Mouse (Mus musculus) lung, postnatal 0 days (tissue): ENCODE results near the gene Grhl3. TPM values are rescaled to one million over a fixed set of nuclear protein-coding genes. Genes with fewer than 3 reads are reported as not detected.

Experiments
- ATAC-seq: fragments of 200-750 bp; cut with Nextera tagmentation; 2 replicates; pipeline ENCODE4 v1.8.0; 2017; ENCODE audit warnings: moderate library complexity
- DNase-seq: peaks from one replicate; pipeline ENCODE4 v3.0.0-alpha.2; 2016; ENCODE audit warnings: low spot score
- H3K27ac ChIP-seq: fragments of 300-500 bp; sonication (generic); 2 replicates; pipeline ENCODE4 v1.5.1; 2014; ENCODE audit warnings: antibody characterized with exemption, mild to moderate bottlenecking, low read length, mixed read lengths
- H3K27me3 ChIP-seq: fragments of 300-500 bp; sonication (generic); replicated peaks from 2 replicates; pipeline ENCODE4 v1.6.1; 2014; ENCODE audit warnings: low read length, mixed read lengths; ENCODE audit not compliant: insufficient read depth
- H3K36me3 ChIP-seq: fragments of 300-500 bp; sonication (generic); 2 replicates; pipeline ENCODE4 v1.6.1; 2014; ENCODE audit warnings: low read length, mixed read lengths; ENCODE audit not compliant: insufficient read depth
- H3K4me1 ChIP-seq: fragments of 300-500 bp; sonication (generic); 2 replicates; pipeline ENCODE4 v1.6.1; 2014; ENCODE audit warnings: antibody characterized with exemption, low read depth, low read length, mixed read lengths; ENCODE audit not compliant: insufficient read depth
- H3K4me2 ChIP-seq: fragments of 300-500 bp; sonication (generic); replicated peaks from 2 replicates; pipeline ENCODE4 v1.6.1; 2014; ENCODE audit warnings: low read depth, mild to moderate bottlenecking, low read length, moderate library complexity, mixed read lengths
- H3K4me3 ChIP-seq: fragments of 300-500 bp; sonication (generic); 2 replicates; pipeline ENCODE4 v1.5.1; 2014; ENCODE audit warnings: low read depth, low read length
- H3K9ac ChIP-seq: fragments of 300-500 bp; sonication (generic); replicated peaks from 2 replicates; pipeline ENCODE4 v1.6.1; 2014; ENCODE audit warnings: low read depth, mild to moderate bottlenecking
- H3K9me3 ChIP-seq: fragments of 300-500 bp; sonication (generic); 2 replicates; pipeline ENCODE4 v1.6.1; 2016; ENCODE audit warnings: low read length, mixed read lengths
- CTCF ChIP-seq: IDR thresholded peaks from 2 replicates; pipeline ENCODE4 v1.5.1; 2016; ENCODE audit warnings: antibody characterized with exemption, mild to moderate bottlenecking
- EP300 ChIP-seq: IDR thresholded peaks from 2 replicates; pipeline ENCODE4 v1.6.1; 2016; ENCODE audit warnings: antibody characterized with exemption, mild to moderate bottlenecking, control low read depth
- WGBS: fragments of 180-500 bp; shearing (Covaris S2); extraction: QIAGEN DNeasy Blood & Tissue Kit; methylation state at CpG from one replicate; pipeline ENCODE4 v1.1.7; 2014; 5-methylcytosine and 5-hydroxymethylcytosine counted together
- polyA plus RNA-seq: library from polyadenylated mRNA; unstranded; fragments of >200 nt; fragmentation: Nextera tagmentation; extraction: Ambion mirVana; gene quantifications from 2 replicates; pipeline ENCODE4 v1.2.1, GENCODE M21; 2015

Gene Grhl3
- polyA plus RNA-seq, 1 experiment from 2014 or later = 1.5 TPM

DNA sequence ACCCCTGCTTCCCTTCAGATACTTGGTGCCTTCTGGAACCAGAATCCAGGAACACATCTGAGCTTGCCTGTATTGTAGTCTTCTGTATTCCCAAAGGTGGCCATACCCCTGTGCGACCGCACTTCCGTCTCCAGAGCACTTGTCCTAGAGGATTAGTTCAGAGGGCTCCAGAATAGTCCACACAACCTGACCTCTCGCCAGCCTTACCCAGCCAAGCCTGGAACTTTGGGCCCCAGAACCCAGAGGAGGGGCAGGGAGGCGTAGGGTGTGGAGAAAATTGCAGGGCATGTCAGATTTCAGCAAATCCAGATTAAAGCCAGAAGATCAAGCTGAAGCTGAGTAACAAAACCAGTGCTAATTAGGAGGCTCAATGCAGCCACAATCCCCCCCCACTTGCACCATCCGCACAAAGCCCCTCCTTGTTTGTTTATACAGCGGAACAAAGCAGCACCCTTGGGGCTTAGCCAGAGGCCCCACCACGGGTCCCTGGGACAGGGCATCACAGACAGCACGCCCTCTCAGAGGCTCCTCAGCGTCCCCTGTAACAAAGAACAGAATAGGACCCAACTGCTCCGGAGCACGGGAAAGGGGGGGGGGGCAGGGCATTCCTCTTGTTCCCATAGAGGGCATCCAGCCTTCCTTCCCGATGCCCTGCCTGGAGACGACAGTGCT, 47.3 kb downstream of the Grhl3 start:
- ATAC-seq = no peak
- DNase-seq = no peak

GRCm38 (mm10) chr4:135525057-135525456, 48.4 kb downstream of the Grhl3 start:
- Histone ChIP-seq H3K9ac (no peak overlapping the region), H3K4me3 (no peak overlapping the region), H3K4me1 (no peaks in the 10 kb centered on the region), H3K9me3 (no peaks in the 10 kb centered on the region), H3K27ac (no peak overlapping the region), H3K36me3 (no peaks in the 10 kb centered on the region), H3K4me2 (no peak overlapping the region), H3K27me3 (no peaks in the 10 kb centered on the region)
- DNase-seq (no peak), ATAC-seq (no peak)
- 59% methylated on average over 12 of the region's 12 CpGs for WGBS
- TF ChIP-seq CTCF (no peak), EP300 (no peak)

More for the DNA sequence above, 47.3 kb downstream of the Grhl3 start:
- H3K9me3 ChIP-seq = no peaks in the 10 kb centered on the region; the same call in 1 of the 2 replicates
- H3K4me1 ChIP-seq = no peaks in the 10 kb centered on the region
- H3K27me3 ChIP-seq = no peaks in the 10 kb centered on the region
- H3K36me3 ChIP-seq = no peaks in the 10 kb centered on the region
- 40% methylated on average over 14 of the region's 14 CpGs for WGBS
- H3K4me2 ChIP-seq = no peak overlapping the region
- no peak for TF ChIP-seq EP300
- TF ChIP-seq CTCF = no peak
- H3K9ac ChIP-seq = no peak overlapping the region
- no peak overlapping the region for H3K27ac ChIP-seq
- H3K4me3 ChIP-seq = no peak overlapping the region

- no peak for DNase-seq
- no peak overlapping the region for H3K27ac ChIP-seq
- H3K27me3 ChIP-seq = no peaks in the 10 kb centered on the region
- TF ChIP-seq CTCF (no peak), EP300 (no peak)
- H3K9ac ChIP-seq = no peak overlapping the region
- ATAC-seq = no peak
- H3K4me3 ChIP-seq = no peak overlapping the region
- H3K4me2 ChIP-seq = no peak overlapping the region
- no peaks in the 10 kb centered on the region for H3K4me1 ChIP-seq
- H3K36me3 ChIP-seq = no peaks in the 10 kb centered on the region
- no peaks in the 10 kb centered on the region for H3K9me3 ChIP-seq
- WGBS = 15% methylated on average over 4 of the region's 7 CpGs
Measured at GRCm38 (mm10) chr4:135523939-135524338, 49.5 kb downstream of the Grhl3 start.

DNA sequence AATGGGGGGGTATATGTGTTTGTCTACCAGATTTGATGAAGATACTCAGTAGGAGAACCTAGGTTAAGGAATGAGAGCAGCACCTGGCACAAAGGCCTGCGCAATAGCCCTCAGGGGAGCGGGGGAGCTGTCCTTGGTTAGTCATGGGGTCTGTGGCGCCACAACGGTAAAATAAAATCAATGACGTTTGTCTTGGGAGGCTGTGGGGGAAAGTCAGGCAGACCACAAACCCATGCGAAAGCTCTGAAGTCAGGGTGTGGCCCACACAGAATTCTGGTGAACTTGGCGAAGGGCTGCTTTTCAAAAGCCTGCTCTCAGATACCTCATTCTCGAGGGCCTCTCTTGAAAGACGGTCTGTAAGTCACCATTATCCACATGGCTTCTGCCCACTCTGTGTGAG, 53.0 kb downstream of the Grhl3 start:
- ATAC-seq (no peak), DNase-seq (no peak)
- 63% methylated on average over 9 of the region's 9 CpGs for WGBS
- H3K36me3 ChIP-seq = no peaks in the 10 kb centered on the region
- TF ChIP-seq CTCF (no peak), EP300 (no peak)
- H3K9me3 ChIP-seq = no peaks in the 10 kb centered on the region
- H3K4me2 ChIP-seq = no peak overlapping the region
- H3K4me1 ChIP-seq = no peaks in the 10 kb centered on the region
- H3K9ac ChIP-seq = no peak overlapping the region
- H3K4me3 ChIP-seq = no peak overlapping the region
- no peaks in the 10 kb centered on the region for H3K27me3 ChIP-seq
- H3K27ac ChIP-seq = no peak overlapping the region

- DNase-seq (no peak), ATAC-seq (no peak)
- Histone ChIP-seq H3K9ac (no peak overlapping the region), H3K27me3 (no peaks in the 10 kb centered on the region), H3K9me3 (no peaks in the 10 kb centered on the region), H3K36me3 (no peaks in the 10 kb centered on the region), H3K27ac (no peak overlapping the region), H3K4me1 (no peaks in the 10 kb centered on the region), H3K4me2 (no peak overlapping the region), H3K4me3 (no peak overlapping the region)
- TF ChIP-seq CTCF (no peak), EP300 (no peak)
- 69% methylated on average over 12 of the region's 12 CpGs for WGBS
Measured at GRCm38 (mm10) chr4:135518135-135518534, 55.3 kb downstream of the Grhl3 start.

DNA sequence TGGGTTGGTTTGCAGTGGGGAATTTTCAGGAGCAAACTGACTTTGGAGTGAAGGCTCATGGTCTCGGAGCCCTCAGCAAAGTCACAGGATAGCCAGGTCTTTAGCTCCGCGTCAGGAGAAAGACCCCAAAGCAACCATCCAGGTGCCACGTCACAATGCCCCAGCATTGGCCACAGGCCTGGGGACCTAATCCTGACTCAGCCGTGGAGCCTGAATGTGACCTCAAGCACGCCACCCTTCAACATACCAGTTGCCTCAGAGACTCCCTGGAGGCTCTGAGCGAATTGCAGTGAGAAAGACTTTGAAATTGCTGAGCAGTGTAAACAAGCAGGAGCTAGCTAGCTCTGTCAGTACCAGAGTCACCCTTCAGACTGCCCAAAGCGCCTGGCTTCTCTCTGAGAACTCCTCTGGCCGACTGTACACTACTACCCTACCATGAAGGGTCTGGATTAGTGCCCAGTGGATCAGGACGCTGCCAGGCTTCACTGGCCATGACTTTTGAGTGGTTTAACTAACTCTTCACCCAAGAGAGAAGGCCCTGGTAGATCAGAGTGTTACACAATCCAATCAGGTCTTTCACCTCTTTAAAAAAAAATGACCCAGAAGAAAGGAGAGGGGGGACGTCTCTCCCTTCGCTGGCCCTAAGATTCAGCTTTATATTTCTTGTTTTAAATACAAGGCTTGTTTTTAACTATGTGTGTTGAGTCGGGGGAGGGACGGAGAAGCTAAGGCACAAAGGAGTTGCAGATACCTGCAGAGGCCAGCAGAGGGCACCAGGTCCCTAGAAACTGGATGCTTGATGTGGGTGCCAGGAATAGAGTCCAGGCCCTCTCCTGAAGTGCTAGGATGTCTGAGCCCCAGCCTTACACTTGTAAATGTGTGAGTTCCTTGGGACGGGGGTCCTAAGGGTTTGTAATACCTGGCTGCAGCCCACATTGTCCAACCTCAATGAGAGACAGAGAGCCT, 56.8 kb downstream of the Grhl3 start:
- H3K9ac ChIP-seq = no peak overlapping the region

More for the DNA sequence above, 56.8 kb downstream of the Grhl3 start:
- Histone ChIP-seq H3K27me3 (no peaks in the 10 kb centered on the region), H3K4me2 (no peak overlapping the region), H3K4me1 (no peaks in the 10 kb centered on the region), H3K4me3 (no peak overlapping the region), H3K9me3 (no peaks in the 10 kb centered on the region), H3K27ac (peak overlapping the region; percentile 52; the same call in 1 of the 2 replicates), H3K36me3 (no peaks in the 10 kb centered on the region)
- 43% methylated on average over 15 of the region's 15 CpGs for WGBS
- DNase-seq (peak; percentile 83), ATAC-seq (peak; percentile 92)
- TF ChIP-seq CTCF = peak; percentile 87
- TF ChIP-seq EP300 = no peak
